Mouse (Mus musculus) heart, embryonic 16.5 days (tissue): Measurements from ENCODE around the gene Saa3. TPM values are rescaled to one million over a fixed set of nuclear protein-coding genes. Genes with fewer than 3 reads are reported as not detected.

Source experiments
- polyA plus RNA-seq: library from polyadenylated mRNA; unstranded; fragments of >200 nt; fragmentation: Nextera tagmentation; extraction: Ambion mirVana; gene quantifications from 2 replicates; pipeline ENCODE4 v1.2.1, GENCODE M21; 2015

Gene Saa3
- polyA plus RNA-seq, 1 experiment from 2014 or later: 0.84 TPM

Other genes starting within 250 kb of the Saa3 start
- gene Sergef, start 75.9 kb downstream of the Saa3 start, polyA plus RNA-seq: 11.0 and 11.4 TPM in 2 replicates
- 0.61 and 1.1 TPM in 2 replicates for gene Tph1, start 43.2 kb downstream of the Saa3 start, polyA plus RNA-seq
- gene Saal1, start 5.0 kb downstream of the Saa3 start, polyA plus RNA-seq: 14.2 and 15.4 TPM in 2 replicates
- not detected in 2 replicates for gene Saa4, start 16.9 kb upstream of the Saa3 start, polyA plus RNA-seq
- gene Saa1, start 27.3 kb upstream of the Saa3 start, polyA plus RNA-seq: 0.25 TPM in 1 of 2 replicates, not detected in the other
- not detected in 2 replicates for gene Saa2, start 36.1 kb upstream of the Saa3 start, polyA plus RNA-seq
- gene Hps5, start 80.4 kb upstream of the Saa3 start, polyA plus RNA-seq: 10.4 and 13.0 TPM in 2 replicates
- 32.2 and 33.3 TPM in 2 replicates for gene Gtf2h1, start 80.4 kb upstream of the Saa3 start, polyA plus RNA-seq
- 3,218 and 3,386 TPM in 2 replicates for gene Ldha, start 125.8 kb upstream of the Saa3 start, polyA plus RNA-seq
- not detected in 2 replicates for gene Ldhc, start 145.5 kb upstream of the Saa3 start, polyA plus RNA-seq
- 161 and 164 TPM in 2 replicates for gene Tsg101, start 204.3 kb upstream of the Saa3 start, polyA plus RNA-seq
- gene Uevld, start 242.8 kb upstream of the Saa3 start, polyA plus RNA-seq: 7.9 and 8.4 TPM in 2 replicates